Mouse (Mus musculus) bone marrow, adult 2 months (tissue): Measurements from ENCODE around the gene Ifrd2.
"Not testable (repeated sequence)": the region's sequence is repeated elsewhere in the genome, so short reads cannot be mapped to it uniquely, and the experiment has no call there.

ENCODE experiments used
- CTCF ChIP-seq: fragments of 200-500 bp; IDR thresholded peaks from 2 replicates; pipeline ENCODE4 v1.5.1; 2011; ENCODE audit warnings: low read length, control low read depth; ENCODE audit not compliant: control insufficient read depth, insufficient read depth
- POLR2A ChIP-seq: fragments of 200-500 bp; IDR thresholded peaks from 2 replicates; pipeline ENCODE4 v1.6.1; 2011; ENCODE audit warnings: low read depth, mild to moderate bottlenecking, control low read depth, low read length, borderline replicate concordance; ENCODE audit not compliant: control insufficient read depth

- not testable (repeated sequence) for TF ChIP-seq CTCF, POLR2A
These were observed 13.7 kb upstream of the Ifrd2 start for GRCm38 (mm10) chr9:107573774-107574173.
